Mouse (Mus musculus): ENCODE results near the gene Slc34a3. TPM values are rescaled to one million over a fixed set of nuclear protein-coding genes. Genes with fewer than 3 reads are reported as not detected.

The Slc34a3 gene
- polyA plus RNA-seq, 1 experiment from 2014 or later, result not detected

- 26% methylated on average over 6 of the region's 6 CpGs for WGBS
- H3K4me3 ChIP-seq, result peak overlapping the region; percentile 58
- H3K27ac ChIP-seq, result no peak overlapping the region
- peak overlapping the region; percentile 86 for H3K4me2 ChIP-seq (replicated peaks)
- no peaks in the 10 kb centered on the region for H3K9me3 ChIP-seq
- peaks cover 79% of the 10 kb centered on the region for H3K27me3 ChIP-seq
- ATAC-seq (ENCODE audit: low FRiP score, low read depth), result no peak
- H3K4me1 ChIP-seq, result peaks cover 50% of the 10 kb centered on the region
- no peaks in the 10 kb centered on the region for H3K36me3 ChIP-seq
- H3K9ac ChIP-seq, result no peak overlapping the region
Measured at GRCm38 (mm10) chr2:25182664-25183063, 51.5 kb downstream of the Slc34a3 start.

GRCm38 (mm10) chr2:25181891-25182397, 52.2 kb downstream of the Slc34a3 start:
- peaks cover 77% of the 10 kb centered on the region for H3K27me3 ChIP-seq
- WGBS, result under 1% methylated on average over 17 of the region's 17 CpGs

GRCm38 (mm10) chr2:25180973-25181890, 52.9 kb downstream of the Slc34a3 start:
- Histone ChIP-seq H3K4me2 (replicated peaks) (peak overlapping the region; percentile 86), H3K9me3 (no peaks in the 10 kb centered on the region), H3K9ac (peak overlapping the region; percentile 62), H3K4me3 (peak overlapping the region; percentile 58), H3K36me3 (no peaks in the 10 kb centered on the region), H3K27me3 (peaks cover 79% of the 10 kb centered on the region), H3K4me1 (peaks cover 64% of the 10 kb centered on the region), H3K27ac (peak overlapping the region; percentile 52; the same call in 1 of the 2 replicates)
- WGBS, result under 1% methylated on average over 99 of the region's 100 CpGs
- ATAC-seq (ENCODE audit: low FRiP score, low read depth), result peak; percentile 26

More at GRCm38 (mm10) chr2:25181891-25182397, 52.2 kb downstream of the Slc34a3 start:
- Histone ChIP-seq H3K27ac (no peak overlapping the region), H3K4me3 (peak overlapping the region; percentile 58), H3K9me3 (no peaks in the 10 kb centered on the region), H3K4me1 (peaks cover 57% of the 10 kb centered on the region), H3K9ac (peak overlapping the region; percentile 62), H3K36me3 (no peaks in the 10 kb centered on the region), H3K4me2 (replicated peaks) (peak overlapping the region; percentile 86)
- ATAC-seq (ENCODE audit: low FRiP score, low read depth), result no peak

GRCm38 (mm10) chr2:25180478-25180903, 53.7 kb downstream of the Slc34a3 start, which contains the start of gene Nrarp:
TSS of gene Nrarp (plus strand) at chr2:25180758.
- Histone ChIP-seq H3K9me3 (no peaks in the 10 kb centered on the region), H3K27ac (peak within 1 kb of the TSS; percentile 52; the same call in 1 of the 2 replicates), H3K4me1 (peaks cover 61% of the 10 kb centered on the region), H3K9ac (peak within 1 kb of the TSS; percentile 62), H3K4me3 (peak within 1 kb of the TSS; percentile 58), H3K4me2 (replicated peaks) (peak within 1 kb of the TSS; percentile 86), H3K27me3 (peaks cover 78% of the 10 kb centered on the region), H3K36me3 (no peaks in the 10 kb centered on the region)
- peak; percentile 74 for ATAC-seq (ENCODE audit: low FRiP score, low read depth)
- under 1% methylated on average over 35 of the region's 35 CpGs for WGBS

GRCm38 (mm10) chr2:25179566-25180217, 54.5 kb downstream of the Slc34a3 start:
- H3K4me3 ChIP-seq, result peak overlapping the region; percentile 58
- H3K4me1 ChIP-seq, result peaks cover 58% of the 10 kb centered on the region
- no peak for ATAC-seq (ENCODE audit: low FRiP score, low read depth)
- peaks cover 70% of the 10 kb centered on the region for H3K27me3 ChIP-seq
- WGBS, result 9% methylated on average over 15 of the region's 15 CpGs
- H3K9me3 ChIP-seq, result no peaks in the 10 kb centered on the region
- H3K36me3 ChIP-seq, result no peaks in the 10 kb centered on the region
- no peak overlapping the region for H3K9ac ChIP-seq
- H3K4me2 ChIP-seq (replicated peaks), result peak overlapping the region; percentile 86
- peak overlapping the region; percentile 29; the same call in 1 of the 2 replicates for H3K27ac ChIP-seq

Other genes with a start within 250 kb of the Slc34a3 start
- gene Nsmf, start 180.0 kb downstream of the Slc34a3 start, polyA plus RNA-seq (2015; fragmentation: Nextera tagmentation; extraction: Ambion mirVana), result 75.9 and 82.9 TPM in 2 replicates
- gene Entpd8, start 154.1 kb downstream of the Slc34a3 start, polyA plus RNA-seq (2015; fragmentation: Nextera tagmentation; extraction: Ambion mirVana), result not detected in 2 replicates
- 0.11 TPM in 1 of 2 replicates, not detected in the other for gene Noxa1, start 139.2 kb downstream of the Slc34a3 start, polyA plus RNA-seq (2015; fragmentation: Nextera tagmentation; extraction: Ambion mirVana)
- gene Nrarp, start 53.6 kb downstream of the Slc34a3 start, polyA plus RNA-seq (2015; fragmentation: Nextera tagmentation; extraction: Ambion mirVana), result 12.6 and 15.3 TPM in 2 replicates
- 4.1 and 4.8 TPM in 2 replicates for gene Tor4a, start 37.5 kb downstream of the Slc34a3 start, polyA plus RNA-seq (2015; fragmentation: Nextera tagmentation; extraction: Ambion mirVana)
- gene Nelfb, start 22.9 kb downstream of the Slc34a3 start, polyA plus RNA-seq (2015; fragmentation: Nextera tagmentation; extraction: Ambion mirVana), result 122 and 124 TPM in 2 replicates
- 0.11 TPM in 1 of 2 replicates, not detected in the other for gene Stpg3, start 19.7 kb downstream of the Slc34a3 start, polyA plus RNA-seq (2015; fragmentation: Nextera tagmentation; extraction: Ambion mirVana)
- not detected in 2 replicates for gene Fam166a, start 15.6 kb downstream of the Slc34a3 start, polyA plus RNA-seq (2015; fragmentation: Nextera tagmentation; extraction: Ambion mirVana)
- 423 and 425 TPM in 2 replicates for gene Tubb4b, start 9.7 kb downstream of the Slc34a3 start, polyA plus RNA-seq (2015; fragmentation: Nextera tagmentation; extraction: Ambion mirVana)
- not detected in 2 replicates for gene Rnf224, start 2.4 kb upstream of the Slc34a3 start, polyA plus RNA-seq (2015; fragmentation: Nextera tagmentation; extraction: Ambion mirVana)
- 8.6 and 9.2 TPM in 2 replicates for gene Rnf208, start 7.9 kb upstream of the Slc34a3 start, polyA plus RNA-seq (2015; fragmentation: Nextera tagmentation; extraction: Ambion mirVana)
- gene Cysrt1, start 8.1 kb upstream of the Slc34a3 start, polyA plus RNA-seq (2015; fragmentation: Nextera tagmentation; extraction: Ambion mirVana), result not detected in 2 replicates
- 4.4 and 6.0 TPM in 2 replicates for gene AL732309.1, start 12.5 kb upstream of the Slc34a3 start, polyA plus RNA-seq (2015; fragmentation: Nextera tagmentation; extraction: Ambion mirVana)
- gene Tmem203, start 21.1 kb upstream of the Slc34a3 start, polyA plus RNA-seq (2015; fragmentation: Nextera tagmentation; extraction: Ambion mirVana), result 23.6 and 24.2 TPM in 2 replicates
- gene Tprn, start 28.3 kb upstream of the Slc34a3 start, polyA plus RNA-seq (2015; fragmentation: Nextera tagmentation; extraction: Ambion mirVana), result 7.2 and 8.2 TPM in 2 replicates
- 231 and 234 TPM in 2 replicates for gene Ssna1, start 38.1 kb upstream of the Slc34a3 start, polyA plus RNA-seq (2015; fragmentation: Nextera tagmentation; extraction: Ambion mirVana)
- 150 and 154 TPM in 2 replicates for gene Anapc2, start 38.1 kb upstream of the Slc34a3 start, polyA plus RNA-seq (2015; fragmentation: Nextera tagmentation; extraction: Ambion mirVana)
- gene Tmem210, start 53.8 kb upstream of the Slc34a3 start, polyA plus RNA-seq (2015; fragmentation: Nextera tagmentation; extraction: Ambion mirVana), result not detected in 2 replicates
- not detected in 2 replicates for gene Lrrc26, start 55.6 kb upstream of the Slc34a3 start, polyA plus RNA-seq (2015; fragmentation: Nextera tagmentation; extraction: Ambion mirVana)
- 0.61 and 0.97 TPM in 2 replicates for gene Grin1, start 84.8 kb upstream of the Slc34a3 start, polyA plus RNA-seq (2015; fragmentation: Nextera tagmentation; extraction: Ambion mirVana)
- gene Man1b1, start 98.0 kb upstream of the Slc34a3 start, polyA plus RNA-seq (2015; fragmentation: Nextera tagmentation; extraction: Ambion mirVana), result 54.5 and 60.2 TPM in 2 replicates
- 21.3 and 24.7 TPM in 2 replicates for gene Dpp7, start 122.0 kb upstream of the Slc34a3 start, polyA plus RNA-seq (2015; fragmentation: Nextera tagmentation; extraction: Ambion mirVana)
- gene Uap1l1, start 131.3 kb upstream of the Slc34a3 start, polyA plus RNA-seq (2015; fragmentation: Nextera tagmentation; extraction: Ambion mirVana), result 11.3 and 13.2 TPM in 2 replicates
- gene Sapcd2, start 138.0 kb upstream of the Slc34a3 start, polyA plus RNA-seq (2015; fragmentation: Nextera tagmentation; extraction: Ambion mirVana), result 43.4 and 45.5 TPM in 2 replicates
- 0.55 and 0.73 TPM in 2 replicates for gene Entpd2, start 161.5 kb upstream of the Slc34a3 start, polyA plus RNA-seq (2015; fragmentation: Nextera tagmentation; extraction: Ambion mirVana)
- 29.1 and 32.6 TPM in 2 replicates for gene Npdc1, start 165.0 kb upstream of the Slc34a3 start, polyA plus RNA-seq (2015; fragmentation: Nextera tagmentation; extraction: Ambion mirVana)
- 0.06 TPM in 1 of 2 replicates, not detected in the other for gene Fut7, start 188.9 kb upstream of the Slc34a3 start, polyA plus RNA-seq (2015; fragmentation: Nextera tagmentation; extraction: Ambion mirVana)
- 3.3 and 3.8 TPM in 2 replicates for gene Abca2, start 194.3 kb upstream of the Slc34a3 start, polyA plus RNA-seq (2015; fragmentation: Nextera tagmentation; extraction: Ambion mirVana)
- gene Clic3, start 222.5 kb upstream of the Slc34a3 start, polyA plus RNA-seq (2015; fragmentation: Nextera tagmentation; extraction: Ambion mirVana), result 2.2 and 2.5 TPM in 2 replicates
- 35.0 and 37.6 TPM in 2 replicates for gene Paxx, start 226.7 kb upstream of the Slc34a3 start, polyA plus RNA-seq (2015; fragmentation: Nextera tagmentation; extraction: Ambion mirVana)
- 0.80 and 2.5 TPM in 2 replicates for gene Ptgds, start 235.7 kb upstream of the Slc34a3 start, polyA plus RNA-seq (2015; fragmentation: Nextera tagmentation; extraction: Ambion mirVana)

Data from limb, embryonic 13.5 days (tissue).